Mouse (Mus musculus) heart, adult 8-10 months (tissue): ENCODE data around the gene Slc35b4. TPM values are rescaled to one million over a fixed set of nuclear protein-coding genes. Genes with fewer than 3 reads are reported as not detected.

Source experiments
- DNase-seq: peaks from one replicate; pipeline ENCODE4 v3.0.0; 2022; ENCODE audit warnings: low spot score
- total RNA-seq, 4 experiments: library from RNA; stranded (reverse); gene quantifications; 2 replicates each; pipeline ENCODE4 v1.2.4; 2022

Gene Slc35b4
- total RNA-seq, 4 experiments from 2014 or later: 6.9 to 9.2 (median 7.6) TPM

DNA sequence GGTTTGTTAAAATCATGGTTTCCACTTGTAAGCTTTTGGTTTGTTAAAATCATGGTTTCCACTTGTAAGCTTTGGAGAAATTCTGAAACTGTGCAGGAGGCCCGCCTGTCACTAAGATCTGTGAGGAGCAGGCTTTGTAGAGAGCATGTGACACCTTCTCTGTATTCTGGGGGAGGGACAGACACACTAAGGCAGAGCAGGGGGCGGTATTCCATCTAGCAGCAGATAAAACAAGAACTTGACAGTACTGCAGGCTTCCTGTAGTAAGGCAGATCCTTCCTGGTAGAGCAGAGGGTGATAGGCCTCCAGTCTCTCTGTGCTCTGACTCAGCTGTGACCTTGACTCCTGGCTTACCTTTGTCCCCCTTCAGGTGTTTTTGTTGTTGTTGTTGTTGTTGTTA is 47.6 kb downstream of the Slc35b4 start:
- no peak for DNase-seq

GRCm38 (mm10) chr6:34124401-34124800 is 52.5 kb downstream of the Slc35b4 start:
- DNase-seq: no peak

- DNase-seq: no peak
These were observed 60.0 kb downstream of the Slc35b4 start for GRCm38 (mm10) chr6:34116838-34117478.

- no peak for DNase-seq
These were observed 65.5 kb downstream of the Slc35b4 start for GRCm38 (mm10) chr6:34111406-34111805.

DNA sequence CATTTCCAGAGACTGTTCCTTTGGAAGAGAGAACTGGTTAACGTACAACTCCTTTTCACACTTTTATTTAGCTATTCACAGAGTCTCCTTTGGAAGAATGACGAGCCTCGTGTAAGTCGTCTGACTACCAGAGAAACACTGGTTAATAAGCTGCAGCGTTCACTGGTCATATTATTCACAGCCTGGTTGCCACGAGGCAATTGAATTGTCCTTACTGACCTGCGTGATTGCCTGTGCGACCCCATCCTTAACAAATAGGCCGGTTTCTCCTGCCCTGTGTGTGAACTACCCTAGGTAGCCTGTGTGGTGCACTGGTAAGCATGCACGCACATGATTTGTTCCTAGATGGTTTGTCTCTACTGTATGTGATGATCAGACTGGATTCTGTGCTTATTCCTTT is 66.3 kb downstream of the Slc35b4 start:
- DNase-seq: no peak

Other genes starting within 250 kb of the Slc35b4 start
- gene Lrguk, start 147.7 kb downstream of the Slc35b4 start, total RNA-seq: under 1 TPM in 3 of 4 experiments, not detected in 1; 0.03 to 0.11 (median 0.09) TPM
- gene Akr1b3, start 140.4 kb upstream of the Slc35b4 start, total RNA-seq: 100 to 1,000 TPM; 272 to 373 (median 320) TPM
- gene Akr1b8, start 177.0 kb upstream of the Slc35b4 start, total RNA-seq: 1 to 10 TPM; 3.7 to 4.6 (median 3.9) TPM
- gene Akr1b10, start 207.1 kb upstream of the Slc35b4 start, total RNA-seq: 10 to 100 TPM; 69.6 to 81.5 (median 73.7) TPM
- under 1 TPM in 1 of 4 experiments, not detected in 3; 0.22 TPM for gene Akr1b7, start 235.2 kb upstream of the Slc35b4 start, total RNA-seq